Mouse (Mus musculus) megakaryocyte-erythroid progenitor cell, adult 5 weeks (primary cell): ENCODE measurements around the gene Gm13275. TPM values are rescaled to one million over a fixed set of nuclear protein-coding genes. Genes with fewer than 3 reads are reported as not detected.

ENCODE experiments used
- polyA plus RNA-seq: library from polyadenylated mRNA; stranded (reverse); fragments of >175 nt; gene quantifications from 2 replicates; pipeline ENCODE4 v1.2.3, GENCODE M21; 2012

Gm13275 gene
- polyA plus RNA-seq, 1 experiment = not detected

Other genes starting within 250 kb of the Gm13275 start
- gene Ifna15, start 236.2 kb upstream of the Gm13275 start, polyA plus RNA-seq = not detected in 2 replicates
- gene Ifna14, start 222.7 kb upstream of the Gm13275 start, polyA plus RNA-seq = not detected in 2 replicates
- gene Ifna9, start 202.1 kb upstream of the Gm13275 start, polyA plus RNA-seq = not detected in 2 replicates
- not detected in 2 replicates for gene Ifna12, start 191.1 kb upstream of the Gm13275 start, polyA plus RNA-seq
- gene C87499, start 160.1 kb upstream of the Gm13275 start, polyA plus RNA-seq = not detected in 2 replicates
- not detected in 2 replicates for gene Ifna13, start 150.0 kb upstream of the Gm13275 start, polyA plus RNA-seq
- gene Ifna16, start 117.6 kb upstream of the Gm13275 start, polyA plus RNA-seq = not detected in 2 replicates
- gene Ifna2, start 110.6 kb upstream of the Gm13275 start, polyA plus RNA-seq = not detected in 2 replicates
- not detected in 2 replicates for gene Ifnab, start 103.1 kb upstream of the Gm13275 start, polyA plus RNA-seq
- gene Gm26566, start 72.7 kb upstream of the Gm13275 start, polyA plus RNA-seq = 1.2 and 1.3 TPM in 2 replicates
- gene Klhl9, start 72.0 kb upstream of the Gm13275 start, polyA plus RNA-seq = 6.6 and 7.6 TPM in 2 replicates
- not detected in 2 replicates for gene Gm13271, start 39.6 kb upstream of the Gm13275 start, polyA plus RNA-seq
- gene Gm13283, start 34.4 kb upstream of the Gm13275 start, polyA plus RNA-seq = 0.12 and 0.13 TPM in 2 replicates
- not detected in 2 replicates for gene Gm13290, start 20.7 kb upstream of the Gm13275 start, polyA plus RNA-seq
- gene Gm13289, start 17.6 kb upstream of the Gm13275 start, polyA plus RNA-seq = not detected in 2 replicates
- not detected in 2 replicates for gene Gm13272, start 14.6 kb upstream of the Gm13275 start, polyA plus RNA-seq
- gene Ifnz, start 12.4 kb upstream of the Gm13275 start, polyA plus RNA-seq = not detected in 2 replicates
- gene Gm13276, start 8.8 kb upstream of the Gm13275 start, polyA plus RNA-seq = not detected in 2 replicates
- not detected in 2 replicates for gene Gm13277, start 5.9 kb upstream of the Gm13275 start, polyA plus RNA-seq
- not detected in 2 replicates for gene Gm13278, start 2.9 kb upstream of the Gm13275 start, polyA plus RNA-seq
- gene Gm13279, start 2.9 kb downstream of the Gm13275 start, polyA plus RNA-seq = not detected in 2 replicates
- not detected in 2 replicates for gene Gm13285, start 5.2 kb downstream of the Gm13275 start, polyA plus RNA-seq
- gene Gm13287, start 8.8 kb downstream of the Gm13275 start, polyA plus RNA-seq = not detected in 2 replicates
- 0.06 and 0.09 TPM in 2 replicates for gene Gm13288, start 11.0 kb downstream of the Gm13275 start, polyA plus RNA-seq
- not detected in 2 replicates for gene Ifna7, start 21.7 kb downstream of the Gm13275 start, polyA plus RNA-seq
- gene Ifna11, start 25.5 kb downstream of the Gm13275 start, polyA plus RNA-seq = not detected in 2 replicates
- not detected in 2 replicates for gene Ifna6, start 32.9 kb downstream of the Gm13275 start, polyA plus RNA-seq
- not detected in 2 replicates for gene Ifna5, start 41.0 kb downstream of the Gm13275 start, polyA plus RNA-seq
- gene Ifna4, start 47.4 kb downstream of the Gm13275 start, polyA plus RNA-seq = not detected in 2 replicates
- gene Ifna1, start 55.6 kb downstream of the Gm13275 start, polyA plus RNA-seq = not detected in 2 replicates
- gene Ifne, start 85.7 kb downstream of the Gm13275 start, polyA plus RNA-seq = not detected in 2 replicates